Mouse (Mus musculus): ENCODE data around the gene Wbp11. TPM values are rescaled to one million over a fixed set of nuclear protein-coding genes. Genes with fewer than 3 reads are reported as not detected.
"Not testable (repeated sequence)": the region's sequence is repeated elsewhere in the genome, so short reads cannot be mapped to it uniquely, and the experiment has no call there.

Gene Wbp11
- polyA plus RNA-seq, 1 experiment, result 31.2 TPM

DNA sequence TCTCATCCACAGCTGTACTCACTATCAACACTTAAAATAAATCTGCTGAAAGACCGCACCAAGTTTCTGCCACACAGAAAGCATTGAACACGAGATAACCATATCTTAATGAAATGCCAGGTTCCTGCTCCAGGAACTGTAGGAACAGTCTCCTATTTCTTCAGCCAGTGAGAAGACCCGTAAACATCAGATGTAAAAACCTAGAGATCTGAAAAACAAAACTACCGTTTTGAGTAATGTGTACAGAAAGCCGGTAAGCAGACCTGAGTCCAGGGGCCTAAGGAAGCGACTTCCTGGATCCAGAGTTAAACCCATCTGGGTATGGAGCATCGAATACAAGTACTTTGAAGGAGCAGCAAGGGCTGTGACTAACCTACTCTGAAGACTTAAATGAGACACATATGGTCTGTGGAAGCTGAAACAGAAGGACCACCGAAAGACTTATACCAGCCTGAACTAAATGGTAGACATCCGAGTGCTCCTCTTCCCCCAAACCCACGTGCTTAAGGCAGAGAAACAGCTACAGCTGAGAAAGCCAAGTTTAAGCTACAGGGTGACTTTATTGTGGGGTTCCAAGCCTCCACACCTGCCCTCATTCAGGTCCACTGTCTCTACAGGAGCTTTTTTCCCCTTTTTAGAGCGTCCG is 24.8 kb downstream of the Wbp11 start:
- DNase-seq (ENCODE audit: low spot score), result no peak

DNA sequence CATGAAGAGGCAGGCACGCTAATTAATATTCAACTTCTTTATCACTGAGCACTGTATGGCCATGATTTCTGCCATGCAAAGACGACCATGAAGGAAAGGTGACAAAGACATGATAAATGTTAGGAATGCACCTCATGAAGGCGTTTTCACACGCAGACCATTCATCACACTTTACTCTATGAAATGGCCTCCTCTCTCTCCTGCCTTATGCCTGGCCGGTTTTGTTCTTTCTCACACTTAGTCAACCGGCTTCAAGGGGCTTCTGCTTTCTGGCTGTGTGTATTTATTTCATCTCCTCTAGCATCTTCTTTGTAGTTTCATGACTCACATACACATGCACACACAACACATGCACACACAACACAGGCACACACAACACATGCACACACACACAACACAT is 26.8 kb downstream of the Wbp11 start:
- DNase-seq (ENCODE audit: low spot score), result no peak

DNA sequence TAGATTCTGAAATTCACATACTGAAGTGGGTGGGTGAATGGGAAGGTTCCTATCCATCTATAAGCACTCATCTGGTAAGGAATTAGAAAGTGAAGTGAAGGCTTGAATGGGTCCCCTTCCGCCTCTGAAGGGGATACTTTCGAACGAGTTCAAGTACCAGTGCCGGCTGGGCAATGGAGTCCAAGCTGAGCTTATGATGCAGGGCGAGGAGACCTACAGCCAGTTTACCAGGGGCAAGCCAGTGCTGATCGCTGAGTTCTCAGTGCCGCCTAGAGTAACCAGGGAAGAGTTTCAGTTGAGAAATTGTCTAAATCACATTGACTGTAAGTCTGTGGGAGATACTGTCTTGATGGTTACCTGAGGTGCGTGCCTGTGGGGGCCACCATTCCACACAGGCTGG is 27.3 kb downstream of the Wbp11 start:
- DNase-seq (ENCODE audit: low spot score), result no peak

DNA sequence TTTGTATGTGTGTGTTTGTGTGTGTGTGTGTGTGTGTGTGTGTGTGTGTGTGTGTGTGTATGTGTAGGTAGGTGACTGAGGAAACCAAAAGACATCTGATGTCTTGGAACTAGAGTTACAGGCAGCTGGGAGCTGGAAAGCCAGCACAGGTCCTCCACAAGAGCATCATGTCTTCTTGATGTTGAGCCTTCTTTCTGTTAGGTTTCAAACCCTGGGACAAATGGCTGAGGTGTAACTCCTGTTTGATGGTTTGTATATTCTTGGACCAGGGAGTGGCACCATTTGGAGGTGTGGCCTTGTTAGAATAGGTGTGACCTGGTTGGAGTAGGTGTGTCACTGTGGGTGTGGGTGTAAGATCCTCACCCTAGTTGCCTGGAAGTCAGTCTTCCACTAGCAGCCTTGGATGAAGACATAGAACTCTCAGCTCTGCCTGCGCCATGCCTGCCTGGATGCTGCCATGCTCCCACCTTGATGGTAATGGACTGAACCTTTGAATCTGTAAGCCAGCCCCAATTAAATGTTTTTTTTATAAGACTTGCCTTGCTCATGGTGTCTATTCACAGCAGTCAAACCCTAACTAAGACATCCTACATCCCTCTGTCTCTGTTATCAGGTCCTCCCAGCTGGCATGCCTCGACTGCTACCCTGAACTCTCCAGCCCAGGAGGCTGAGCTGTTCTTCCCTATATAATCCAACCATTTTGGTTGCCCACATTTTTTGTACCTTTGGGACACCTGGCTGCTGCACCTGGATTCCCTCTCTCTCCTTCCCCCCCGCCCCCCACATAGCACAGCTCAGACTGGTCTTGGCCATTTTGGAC is 29.9 kb downstream of the Wbp11 start:
- DNase-seq (ENCODE audit: low spot score), result not testable (repeated sequence)

DNA sequence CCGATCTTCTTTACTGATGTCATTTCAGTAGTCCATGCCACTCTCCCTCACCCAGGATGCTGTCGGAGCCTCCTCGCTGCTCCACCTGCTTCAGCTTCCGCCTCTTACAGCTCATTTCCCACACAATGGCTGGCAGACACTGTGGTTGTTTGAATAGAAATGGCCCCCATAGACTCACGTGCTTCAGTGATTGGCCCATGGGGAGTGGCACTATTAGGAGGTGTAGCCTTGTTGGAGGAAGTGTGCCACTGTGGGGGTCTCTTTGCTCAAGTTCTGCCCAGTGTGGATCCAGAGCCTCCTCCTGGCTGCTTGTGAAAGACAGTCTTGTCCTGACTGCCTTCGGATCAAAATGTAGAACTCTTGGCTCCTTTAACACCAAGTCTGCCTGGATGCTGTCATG is 32.2 kb downstream of the Wbp11 start:
- no peak for DNase-seq (ENCODE audit: low spot score)

DNA sequence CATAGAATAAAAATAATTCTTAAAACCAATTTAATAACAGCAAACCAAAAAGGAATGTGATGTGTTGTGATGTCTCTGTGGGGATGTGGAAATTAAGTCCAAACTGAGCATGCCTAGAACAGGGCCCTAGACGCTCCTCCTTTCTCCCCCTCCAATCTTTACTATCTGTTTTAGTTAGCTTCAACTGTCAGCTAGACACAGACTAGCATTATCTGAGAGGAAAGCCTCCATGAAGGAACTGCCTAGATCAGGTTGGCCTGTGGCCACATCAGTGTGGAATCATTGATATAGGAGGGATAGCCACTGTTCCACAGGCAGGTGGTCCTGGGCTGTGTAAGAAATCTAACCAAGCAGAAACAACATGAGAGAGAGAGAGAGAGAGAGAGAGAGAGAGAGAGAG is 32.9 kb downstream of the Wbp11 start:
- no peak for DNase-seq (ENCODE audit: low spot score)

- DNase-seq (ENCODE audit: low spot score), result no peak
Observed at GRCm38 (mm10) chr6:136793831-136794525, 34.1 kb downstream of the Wbp11 start.

DNA sequence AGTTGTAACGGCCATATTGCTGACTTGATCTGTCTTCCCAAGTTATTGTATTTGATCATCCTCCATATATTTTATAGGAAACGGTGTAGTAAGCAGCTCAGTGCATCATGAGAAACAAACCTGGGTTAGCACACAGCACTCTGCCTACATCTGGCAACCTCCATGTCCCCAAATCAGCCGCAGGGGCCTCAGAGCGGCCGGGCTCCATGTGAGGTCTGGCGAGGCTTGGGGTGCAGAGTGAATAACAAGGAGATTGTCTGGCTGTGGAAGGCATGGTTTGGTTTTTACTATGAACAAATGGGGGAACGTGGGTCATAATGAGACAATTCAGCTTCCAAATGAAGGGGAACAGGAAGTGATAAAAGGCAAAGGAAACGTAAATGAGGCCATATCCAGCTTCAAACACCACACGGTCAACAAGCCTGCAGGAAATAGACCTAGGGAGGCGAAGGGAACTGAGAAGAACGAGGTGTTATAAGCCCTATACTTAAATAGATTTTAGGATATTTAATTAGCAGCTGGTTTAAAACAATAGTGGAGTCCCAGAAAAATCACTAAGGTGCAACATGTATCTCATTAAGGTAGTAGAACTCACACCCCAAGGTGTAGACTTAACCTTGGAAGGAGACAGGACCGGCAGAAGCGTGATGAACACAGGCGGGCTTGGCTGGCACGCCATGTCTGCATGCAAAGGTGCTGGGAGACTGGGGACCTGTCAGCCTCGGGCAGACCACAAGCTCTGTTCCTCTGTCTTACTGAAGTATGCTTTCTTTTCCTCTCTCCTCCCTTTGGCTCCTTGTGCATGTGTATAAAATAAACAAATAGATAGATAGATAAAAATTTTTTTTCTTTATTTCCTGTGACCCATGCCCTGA is 34.9 kb downstream of the Wbp11 start:
- DNase-seq (ENCODE audit: low spot score), result no peak

- no peak for DNase-seq (ENCODE audit: low spot score)
Observed at GRCm38 (mm10) chr6:136789391-136789971, 38.6 kb downstream of the Wbp11 start.

GRCm38 (mm10) chr6:136782761-136783160 is 45.3 kb downstream of the Wbp11 start:
- no peak for DNase-seq (ENCODE audit: low spot score)

- no peak for DNase-seq (ENCODE audit: low spot score)
Observed at GRCm38 (mm10) chr6:136782146-136782545, 45.9 kb downstream of the Wbp11 start.

- DNase-seq (ENCODE audit: low spot score), result no peak
Observed at GRCm38 (mm10) chr6:136781377-136781986, 46.6 kb downstream of the Wbp11 start, which contains the start of gene Gucy2c. Gucy2c (minus strand) TSS chr6:136781765.

DNA sequence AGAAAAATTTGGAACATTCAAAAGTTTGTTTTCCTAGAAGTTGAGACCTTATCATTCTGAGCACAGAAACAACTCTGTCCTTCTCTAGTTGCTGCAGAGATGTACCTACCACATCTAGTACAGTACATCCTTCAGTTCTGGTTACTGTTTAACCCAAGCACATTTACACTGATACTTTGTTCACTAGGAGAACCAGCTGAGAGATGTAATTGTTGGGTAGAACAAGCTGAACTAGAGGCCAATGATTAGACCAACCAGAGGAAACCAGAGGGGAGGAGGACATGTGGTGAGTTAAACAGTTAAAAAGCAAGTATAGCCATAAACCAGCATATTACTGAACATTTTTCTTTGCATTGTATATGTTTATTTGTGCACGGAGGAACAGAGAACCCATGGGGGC is 51.6 kb downstream of the Wbp11 start:
- no peak for DNase-seq (ENCODE audit: low spot score)

GRCm38 (mm10) chr6:136769859-136770258 is 58.2 kb downstream of the Wbp11 start:
- no peak for DNase-seq (ENCODE audit: low spot score)

- DNase-seq (ENCODE audit: low spot score), result no peak
Observed at GRCm38 (mm10) chr6:136769143-136769542, 58.9 kb downstream of the Wbp11 start.

- DNase-seq (ENCODE audit: low spot score), result no peak
Observed at GRCm38 (mm10) chr6:136763912-136764311, 64.1 kb downstream of the Wbp11 start.

Other genes with a start within 250 kb of the Wbp11 start
- gene Plbd1, start 166.3 kb downstream of the Wbp11 start, polyA plus RNA-seq (2012; rRNA removed), result 14.3 and 15.9 TPM in 2 replicates
- gene Gucy2c, start 46.5 kb downstream of the Wbp11 start, polyA plus RNA-seq (2012; rRNA removed), result 0.04 and 0.06 TPM in 2 replicates
- gene Hist4h4, start 23.8 kb downstream of the Wbp11 start, polyA plus RNA-seq (2012; rRNA removed), result 0.17 and 0.18 TPM in 2 replicates
- gene H2afj, start 20.0 kb downstream of the Wbp11 start, polyA plus RNA-seq (2012; rRNA removed), result 152 and 198 TPM in 2 replicates
- 0.40 and 0.52 TPM in 2 replicates for gene BC049715, start 607 bp downstream of the Wbp11 start, polyA plus RNA-seq (2012; rRNA removed)
- 0.13 and 0.14 TPM in 2 replicates for gene Smco3, start 7.2 kb upstream of the Wbp11 start, polyA plus RNA-seq (2012; rRNA removed)
- 11.8 and 14.6 TPM in 2 replicates for gene Art4, start 29.5 kb upstream of the Wbp11 start, polyA plus RNA-seq (2012; rRNA removed)
- 4,728 and 4,770 TPM in 2 replicates for gene Mgp, start 47.6 kb upstream of the Wbp11 start, polyA plus RNA-seq (2012; rRNA removed)
- gene Erp27, start 93.9 kb upstream of the Wbp11 start, polyA plus RNA-seq (2012; rRNA removed), result 0.25 TPM in 2 replicates
- gene Pde6h, start 95.6 kb upstream of the Wbp11 start, polyA plus RNA-seq (2012; rRNA removed), result 0.72 and 1.1 TPM in 2 replicates
- gene Arhgdib, start 113.7 kb upstream of the Wbp11 start, polyA plus RNA-seq (2012; rRNA removed), result 141 and 144 TPM in 2 replicates

All from urinary bladder, adult 2 months (tissue).